Mouse (Mus musculus): ENCODE measurements around the gene H2afj.

Gene H2afj

GRCm38 (mm10) chr6:136845706-136846480 is 37.8 kb downstream of the H2afj start:
- DNase-seq (ENCODE audit: low read depth, low spot score), result no peak

DNA sequence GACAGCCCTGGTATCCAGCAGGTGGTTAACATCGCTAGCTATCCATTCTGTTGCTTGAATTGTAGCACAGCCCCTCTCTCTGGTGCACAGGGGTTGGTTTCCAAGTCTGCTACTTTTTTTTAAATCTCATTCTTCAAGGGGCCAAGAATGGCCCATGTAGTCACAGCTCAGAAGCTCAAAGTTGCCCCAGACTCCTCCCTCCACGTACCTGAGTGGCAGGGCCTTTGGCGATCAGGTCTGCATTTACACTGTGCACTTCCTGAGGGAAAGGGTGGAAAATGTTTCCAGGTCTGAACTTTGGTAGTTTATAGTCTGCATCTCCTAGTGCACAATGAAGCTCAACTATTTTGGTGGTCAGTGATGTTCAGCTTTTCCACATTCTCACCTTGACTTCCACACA is 39.2 kb downstream of the H2afj start:
- DNase-seq (ENCODE audit: low read depth, low spot score), result no peak

GRCm38 (mm10) chr6:136847790-136848189 is 39.7 kb downstream of the H2afj start:
- DNase-seq (ENCODE audit: low read depth, low spot score), result peak; percentile 83

DNA sequence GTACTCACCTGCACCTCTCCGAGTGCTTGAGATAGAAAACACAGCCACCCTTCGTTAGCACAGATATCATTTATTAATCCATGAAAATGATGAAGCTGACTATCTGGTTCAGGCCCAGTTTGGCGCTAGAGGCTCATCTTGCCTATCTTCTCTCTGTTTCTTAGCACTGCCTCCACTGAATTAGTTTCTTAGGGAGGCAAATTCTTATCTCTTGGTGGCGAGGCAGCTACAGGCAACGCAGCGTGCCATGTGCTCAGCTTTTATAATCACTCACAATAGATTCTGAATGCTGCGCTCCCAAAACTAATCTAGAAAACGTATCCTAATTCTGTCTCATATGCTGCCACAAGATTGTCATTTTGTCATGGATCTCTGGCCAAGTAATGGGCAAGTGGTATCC is 40.4 kb downstream of the H2afj start:
- no peak for DNase-seq (ENCODE audit: low read depth, low spot score)

- no peak for DNase-seq (ENCODE audit: low read depth, low spot score)
These were observed 40.9 kb downstream of the H2afj start for GRCm38 (mm10) chr6:136848971-136849370.

DNA sequence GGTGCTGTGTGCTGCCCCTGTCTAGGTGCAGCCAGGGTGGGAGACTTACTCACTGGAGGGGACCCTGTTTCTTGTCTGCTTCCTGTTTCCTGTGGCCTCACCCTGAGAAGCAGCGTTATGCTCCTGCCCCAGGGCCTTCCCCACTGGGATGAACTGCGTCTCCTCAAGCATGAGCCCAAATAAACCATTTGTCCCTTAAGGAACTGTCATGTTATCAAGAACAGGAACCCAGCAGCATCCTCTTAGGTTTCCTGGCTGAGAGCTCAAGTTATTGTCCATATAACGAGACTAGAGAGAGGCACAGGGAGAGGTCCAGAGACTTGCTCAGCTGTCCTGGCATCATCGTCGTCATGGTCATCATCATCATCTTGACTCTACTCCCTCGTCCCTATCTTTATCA is 42.2 kb downstream of the H2afj start:
- DNase-seq (ENCODE audit: low read depth, low spot score), result no peak

DNA sequence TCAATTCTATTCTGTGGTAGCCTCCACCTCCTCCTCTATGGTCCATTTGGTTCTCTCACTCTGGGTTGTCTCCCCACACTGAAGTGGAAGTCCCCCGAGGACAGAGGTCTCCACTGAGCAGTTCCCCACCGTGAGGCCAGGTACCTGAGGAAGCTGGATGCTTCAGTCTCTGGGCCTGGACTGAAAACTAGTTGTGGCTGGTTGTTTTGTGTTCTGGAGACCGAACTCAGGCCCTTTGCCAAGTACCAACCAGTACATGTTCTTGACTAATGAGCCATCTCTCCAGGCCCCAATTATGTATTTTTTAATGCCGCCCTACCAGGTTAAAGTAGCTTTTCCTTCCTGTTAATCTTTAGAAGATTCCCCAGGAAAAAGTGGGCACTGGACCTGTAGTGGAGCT is 44.3 kb downstream of the H2afj start:
- no peak for DNase-seq (ENCODE audit: low read depth, low spot score)

- DNase-seq (ENCODE audit: low read depth, low spot score), result peak; percentile 34
These were observed 44.7 kb downstream of the H2afj start for GRCm38 (mm10) chr6:136852762-136853161.

GRCm38 (mm10) chr6:136854361-136854781 is 46.3 kb downstream of the H2afj start:
- DNase-seq (ENCODE audit: low read depth, low spot score), result no peak

DNA sequence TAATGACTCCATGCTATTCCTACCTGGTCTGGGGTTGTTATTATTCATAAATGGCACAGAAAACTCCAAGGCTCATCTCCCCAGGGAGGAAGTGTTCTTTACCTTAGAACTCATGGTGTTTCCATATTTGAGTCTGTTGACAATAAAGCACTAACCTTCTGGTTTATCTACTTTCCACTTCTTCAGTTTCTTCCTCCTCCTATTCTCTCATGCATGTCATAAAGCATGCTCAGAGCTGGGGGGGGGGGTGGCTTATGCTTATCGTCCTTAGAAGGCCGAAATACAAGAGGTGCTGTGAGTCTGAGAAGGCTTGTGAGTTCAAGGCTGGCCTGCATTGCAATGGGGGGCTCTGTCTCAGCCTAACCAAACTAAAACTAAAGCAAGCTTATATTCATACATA is 47.1 kb downstream of the H2afj start:
- DNase-seq (ENCODE audit: low read depth, low spot score), result no peak

DNA sequence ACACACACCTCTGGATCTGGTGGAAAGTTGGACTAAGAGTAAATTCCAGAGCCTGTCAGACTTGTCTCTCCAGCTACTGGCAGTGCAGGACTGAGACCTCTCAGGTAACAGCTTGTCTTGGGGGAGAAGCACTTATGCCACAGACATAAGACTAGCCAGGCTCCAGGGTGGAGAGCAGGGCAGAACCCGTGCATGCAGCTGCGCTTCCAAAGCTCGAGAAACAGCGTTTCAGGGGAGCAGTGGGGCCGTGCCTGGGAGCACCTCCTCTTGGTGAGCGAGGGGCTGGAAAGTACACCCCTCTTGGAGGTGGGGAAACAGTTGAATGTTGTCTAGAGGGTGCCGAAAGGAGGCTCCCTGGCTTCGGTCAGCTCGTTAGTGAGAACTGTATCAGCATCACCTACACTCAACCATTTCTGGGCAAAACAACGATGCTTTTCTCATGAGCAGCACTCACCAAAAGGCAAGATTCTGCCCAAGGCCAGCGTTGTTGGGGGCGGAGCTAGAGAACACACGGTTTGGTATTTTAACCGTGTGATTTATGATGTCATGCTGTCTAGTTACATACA is 48.1 kb downstream of the H2afj start:
- DNase-seq (ENCODE audit: low read depth, low spot score), result no peak

DNA sequence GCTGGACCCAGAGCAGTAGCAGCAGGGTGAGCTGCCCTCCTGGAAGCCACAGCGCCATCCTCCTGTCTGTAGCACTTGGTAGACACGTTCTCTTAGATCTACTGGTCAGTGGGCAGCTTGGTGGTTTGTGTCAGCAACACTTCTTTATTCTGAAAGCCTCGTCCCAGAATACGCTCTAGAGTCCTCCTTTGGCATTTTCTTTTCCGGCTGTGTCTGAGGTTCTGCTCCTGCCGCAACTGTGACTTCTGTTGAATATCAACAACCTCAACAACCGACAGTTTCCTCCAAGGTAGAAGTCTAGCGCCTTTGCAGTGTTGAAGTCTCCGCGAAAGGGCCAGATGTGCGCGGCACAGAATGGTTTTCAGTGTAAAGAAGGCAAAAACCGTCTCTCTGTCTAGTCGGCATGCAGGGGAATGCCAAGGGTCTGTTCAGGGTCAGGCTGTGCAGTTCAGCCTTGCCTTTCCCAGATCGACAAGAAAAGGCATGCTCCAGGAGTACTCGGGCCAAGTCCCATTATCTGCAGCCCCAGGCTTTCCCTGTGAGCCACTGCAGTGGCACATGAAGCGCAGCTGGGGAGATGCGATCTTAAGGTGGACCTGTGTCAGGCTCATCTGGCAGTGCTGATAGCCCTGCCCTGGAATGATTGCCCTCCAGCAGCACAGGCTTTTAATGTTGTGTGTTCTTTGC is 49.3 kb downstream of the H2afj start, which contains the start of gene Art4:
Gene Art4 (minus strand): TSS at position 548 of the 687 bp plus-strand sequence.
- DNase-seq (ENCODE audit: low read depth, low spot score), result peak; percentile 47

DNA sequence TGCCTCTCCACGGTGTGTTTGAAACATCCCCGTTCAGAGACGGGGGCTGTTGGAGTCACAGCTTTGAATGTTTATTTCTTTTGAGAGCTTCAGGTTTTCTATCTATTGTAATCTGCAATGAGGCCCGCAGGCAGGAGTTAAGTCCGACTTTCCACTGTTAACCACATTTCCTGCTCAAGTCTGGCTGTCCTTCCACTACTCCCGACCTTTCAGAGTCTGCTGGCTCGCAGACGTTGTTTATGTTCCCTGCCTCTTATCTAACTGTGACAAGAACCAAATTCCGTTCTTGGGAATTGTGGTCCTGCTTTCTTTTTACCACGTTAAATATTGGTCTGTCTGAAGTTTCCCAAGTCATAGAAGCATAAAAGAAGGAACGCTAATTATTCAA is 49.8 kb downstream of the H2afj start:
- DNase-seq (ENCODE audit: low read depth, low spot score), result no peak

GRCm38 (mm10) chr6:136858420-136858819 is 50.4 kb downstream of the H2afj start:
- DNase-seq (ENCODE audit: low read depth, low spot score), result no peak

Measured in ZHBTc4 (cell line).